Mouse (Mus musculus): Measurements from ENCODE around the gene Aldh4a1. TPM values are rescaled to one million over a fixed set of nuclear protein-coding genes. Genes with fewer than 3 reads are reported as not detected.

Gene Aldh4a1
- polyA plus RNA-seq (2016; fragmentation: Nextera tagmentation; extraction: Ambion mirVana) = 28.0 and 28.3 TPM in 2 replicates

- Histone ChIP-seq H3K36me3 (peaks cover 1% of the 10 kb centered on the region; the same call in 1 of the 2 replicates), H3K4me3 (peak within 1 kb of the TSS; percentile 71), H3K9me3 (no peaks in the 10 kb centered on the region), H3K27ac (peak within 1 kb of the TSS; percentile 95), H3K4me1 (peaks cover 20% of the 10 kb centered on the region), H3K27me3 (ENCODE audit: insufficient read depth, poor library complexity, severe bottlenecking) (peaks cover 24% of the 10 kb centered on the region)
- WGBS = under 1% methylated on average over 38 of the region's 38 CpGs
- peak; percentile 98 for DNase-seq (ENCODE audit: low spot score)
Measured at GRCm38 (mm10) chr4:139622373-139623282, at the start of gene Aldh4a1. Gene Aldh4a1, plus strand, starts transcription at chr4:139622866.

- H3K27me3 ChIP-seq (ENCODE audit: insufficient read depth, poor library complexity, severe bottlenecking) = peaks cover 17% of the 10 kb centered on the region
- H3K36me3 ChIP-seq = no peaks in the 10 kb centered on the region
- H3K9me3 ChIP-seq = no peaks in the 10 kb centered on the region; the same call in 1 of the 2 replicates
- H3K4me1 ChIP-seq = peaks cover 39% of the 10 kb centered on the region
- no peak overlapping the region for H3K4me3 ChIP-seq
- WGBS = 82% methylated on average over 12 of the region's 12 CpGs
- DNase-seq (ENCODE audit: low spot score) = no peak
- H3K27ac ChIP-seq = no peak overlapping the region
Measured at GRCm38 (mm10) chr4:139572928-139573512, 49.6 kb upstream of the Aldh4a1 start.

GRCm38 (mm10) chr4:139574156-139574798 lies 48.4 kb upstream of the Aldh4a1 start:
- Histone ChIP-seq H3K4me3 (peak overlapping the region; percentile 89), H3K27me3 (ENCODE audit: insufficient read depth, poor library complexity, severe bottlenecking) (peaks cover 6% of the 10 kb centered on the region; the same call in 1 of the 2 replicates), H3K27ac (peak overlapping the region; percentile 88), H3K9me3 (no peaks in the 10 kb centered on the region; the same call in 1 of the 2 replicates), H3K36me3 (no peaks in the 10 kb centered on the region), H3K4me1 (peaks cover 52% of the 10 kb centered on the region)
- under 1% methylated on average over 52 of the region's 52 CpGs for WGBS
- peak; percentile 100 for DNase-seq (ENCODE audit: low spot score)

DNA sequence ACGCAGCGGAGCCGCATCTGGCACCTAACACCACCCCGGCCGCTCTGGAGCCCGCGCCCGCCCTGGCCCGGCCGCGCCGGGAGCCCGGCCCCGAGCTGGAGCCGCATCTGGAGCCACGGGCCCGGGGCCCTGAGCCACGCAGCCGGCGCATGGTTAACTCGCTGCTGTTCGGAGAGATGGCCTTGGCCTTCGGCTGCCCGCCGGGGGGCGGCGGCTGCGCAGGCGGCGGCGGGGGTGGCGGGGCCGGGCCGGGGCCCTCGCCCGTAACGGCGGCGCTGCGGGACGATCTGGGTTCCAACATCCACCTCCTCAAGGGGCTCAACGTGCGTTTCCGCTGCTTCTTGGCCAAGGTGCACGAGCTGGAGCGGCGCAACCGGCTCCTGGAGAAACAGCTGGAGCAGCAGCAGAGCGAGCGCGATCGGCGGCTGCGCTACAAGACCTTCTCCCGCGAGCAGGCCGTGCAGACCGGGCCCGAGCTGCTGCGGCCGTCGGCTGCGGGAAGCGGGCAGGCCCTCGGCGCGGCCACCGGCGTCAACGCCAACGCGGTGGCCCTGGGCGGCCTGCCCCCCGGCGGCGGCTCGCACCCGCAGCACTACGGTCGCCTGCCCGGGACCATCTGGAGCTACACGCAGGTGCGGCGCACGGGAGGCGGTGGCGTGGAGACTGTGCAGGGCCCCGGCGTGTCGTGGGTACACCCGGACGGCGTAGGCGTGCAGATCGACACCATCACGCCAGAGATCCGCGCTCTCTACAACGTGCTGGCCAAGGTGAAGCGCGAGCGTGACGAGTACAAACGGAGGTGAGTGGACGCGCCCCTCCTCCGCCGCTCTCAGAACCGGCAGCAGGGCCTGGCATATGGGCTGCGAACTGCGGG lies 47.6 kb upstream of the Aldh4a1 start:
- under 1% methylated on average over 111 of the region's 111 CpGs for WGBS
- H3K36me3 ChIP-seq = no peaks in the 10 kb centered on the region
- H3K9me3 ChIP-seq = no peaks in the 10 kb centered on the region; the same call in 1 of the 2 replicates
- H3K4me1 ChIP-seq = peaks cover 59% of the 10 kb centered on the region
- peak overlapping the region; percentile 89 for H3K4me3 ChIP-seq
- peak overlapping the region; percentile 88 for H3K27ac ChIP-seq
- H3K27me3 ChIP-seq (ENCODE audit: insufficient read depth, poor library complexity, severe bottlenecking) = 0 out of 2 replicates have a peak, but pooled peaks cover 5% of the 10 kb centered on the region
- no peak for DNase-seq (ENCODE audit: low spot score)

DNA sequence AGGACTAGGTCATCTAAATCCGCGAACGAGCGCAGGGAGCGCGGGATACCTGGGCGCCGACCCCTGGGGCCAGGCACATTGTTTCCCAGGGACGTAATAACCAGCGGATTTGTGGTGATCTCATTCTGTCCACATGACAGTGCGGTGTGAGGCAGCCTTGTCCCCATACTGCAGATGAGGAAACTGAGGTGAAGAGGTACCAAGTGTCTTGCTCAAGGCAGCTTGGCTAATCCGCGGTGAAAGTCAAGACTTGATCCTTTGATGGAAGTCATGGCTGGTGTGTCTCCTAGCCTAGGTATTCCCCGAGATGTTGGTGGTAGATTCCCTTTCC lies 47.0 kb upstream of the Aldh4a1 start:
- Histone ChIP-seq H3K27ac (peak overlapping the region; percentile 88), H3K27me3 (ENCODE audit: insufficient read depth, poor library complexity, severe bottlenecking) (0 out of 2 replicates have a peak, but pooled peaks cover 5% of the 10 kb centered on the region), H3K4me3 (peak overlapping the region; percentile 89), H3K9me3 (no peaks in the 10 kb centered on the region; the same call in 1 of the 2 replicates), H3K36me3 (no peaks in the 10 kb centered on the region), H3K4me1 (peaks cover 65% of the 10 kb centered on the region)
- DNase-seq (ENCODE audit: low spot score) = no peak
- 8% methylated on average over 14 of the region's 14 CpGs for WGBS

- 0 out of 2 replicates have a peak overlapping the region, but pooled peaks have one; percentile 38 for H3K27ac ChIP-seq
- DNase-seq (ENCODE audit: low spot score) = no peak
- 48% methylated on average over 14 of the region's 14 CpGs for WGBS
- H3K4me1 ChIP-seq = peaks cover 72% of the 10 kb centered on the region
- H3K27me3 ChIP-seq (ENCODE audit: insufficient read depth, poor library complexity, severe bottlenecking) = 0 out of 2 replicates have a peak, but pooled peaks cover 5% of the 10 kb centered on the region
- no peaks in the 10 kb centered on the region; the same call in 1 of the 2 replicates for H3K9me3 ChIP-seq
- no peaks in the 10 kb centered on the region for H3K36me3 ChIP-seq
- H3K4me3 ChIP-seq = peak overlapping the region; percentile 89
Measured at GRCm38 (mm10) chr4:139576251-139576880, 46.3 kb upstream of the Aldh4a1 start.

DNA sequence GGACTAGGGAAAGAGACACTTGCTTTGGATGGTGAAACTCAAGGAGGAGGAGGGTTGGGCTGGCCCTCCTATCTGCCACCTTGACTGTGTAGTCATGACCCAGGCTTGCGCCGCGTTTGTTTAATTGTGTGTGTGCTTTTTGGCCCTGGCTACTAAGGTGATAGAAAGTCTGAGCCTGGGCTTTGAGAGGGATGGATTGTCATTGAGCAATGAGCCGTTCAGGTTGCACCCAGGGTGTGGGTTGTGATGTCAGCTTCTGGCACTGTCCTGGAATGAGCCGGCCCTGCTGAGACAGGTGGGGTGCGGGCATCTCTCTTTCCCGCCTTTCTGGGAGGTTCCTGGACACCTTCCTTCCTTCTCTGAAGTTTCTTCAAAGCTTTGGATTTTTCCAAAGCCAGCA lies 45.7 kb upstream of the Aldh4a1 start:
- Histone ChIP-seq H3K4me1 (peaks cover 79% of the 10 kb centered on the region), H3K27me3 (ENCODE audit: insufficient read depth, poor library complexity, severe bottlenecking) (0 out of 2 replicates have a peak, but pooled peaks cover 5% of the 10 kb centered on the region), H3K36me3 (no peaks in the 10 kb centered on the region), H3K4me3 (peak overlapping the region; percentile 89), H3K9me3 (no peaks in the 10 kb centered on the region; the same call in 1 of the 2 replicates), H3K27ac (peak overlapping the region; percentile 38; the same call in 1 of the 2 replicates)
- 81% methylated on average over 7 of the region's 7 CpGs for WGBS
- no peak for DNase-seq (ENCODE audit: low spot score)

DNA sequence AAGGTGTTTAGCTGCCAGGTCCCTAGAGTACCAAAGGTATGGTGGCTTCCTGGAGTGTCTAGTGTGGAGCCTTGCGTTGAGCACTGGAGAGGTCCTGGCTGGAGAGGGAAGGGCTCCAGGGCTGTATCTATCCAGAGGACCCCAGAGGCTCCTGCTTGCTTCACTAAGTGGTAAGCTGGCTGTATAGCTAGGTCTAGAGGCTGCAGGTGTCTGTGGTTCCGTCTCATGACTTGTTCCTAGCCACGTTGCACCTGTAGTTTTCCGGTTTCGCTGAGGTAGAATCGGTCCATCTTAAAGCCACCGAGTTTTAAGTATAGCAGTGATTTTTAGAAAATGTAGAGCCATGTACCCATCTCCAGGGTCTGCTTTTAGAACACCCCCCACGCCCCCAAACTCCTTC lies 44.3 kb upstream of the Aldh4a1 start:
- Histone ChIP-seq H3K4me1 (peaks cover 93% of the 10 kb centered on the region), H3K27me3 (ENCODE audit: insufficient read depth, poor library complexity, severe bottlenecking) (no peaks in the 10 kb centered on the region), H3K4me3 (0 out of 2 replicates have a peak overlapping the region, but pooled peaks have one; percentile 15), H3K27ac (peak overlapping the region; percentile 96; the same call in 1 of the 2 replicates), H3K9me3 (no peaks in the 10 kb centered on the region; the same call in 1 of the 2 replicates), H3K36me3 (no peaks in the 10 kb centered on the region)
- DNase-seq (ENCODE audit: low spot score) = no peak
- whole genome bisulfite sequencing = 81% methylated on average over 8 of the region's 8 CpGs

DNA sequence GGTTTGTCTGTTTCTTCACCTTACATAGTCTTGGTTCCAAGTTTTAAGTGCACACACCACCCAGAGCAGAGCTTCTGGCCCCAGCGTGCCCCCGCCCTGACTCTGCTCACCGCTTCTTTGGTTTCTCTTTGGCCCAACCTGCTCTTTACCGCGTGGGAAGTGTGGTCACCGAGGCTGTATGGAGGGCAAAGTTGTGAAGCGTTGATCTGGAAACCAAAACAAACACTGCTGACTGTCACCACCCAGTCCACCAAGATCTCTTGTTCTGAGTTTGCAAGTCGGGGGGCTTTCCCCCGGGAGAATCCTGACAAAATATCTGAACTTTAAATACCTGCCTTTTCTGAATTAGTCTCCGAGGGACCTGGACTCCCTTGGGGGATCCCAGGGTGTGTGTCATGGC lies 43.7 kb upstream of the Aldh4a1 start:
- Histone ChIP-seq H3K9me3 (no peaks in the 10 kb centered on the region; the same call in 1 of the 2 replicates), H3K4me3 (0 out of 2 replicates have a peak overlapping the region, but pooled peaks have one; percentile 15), H3K27ac (peak overlapping the region; percentile 96), H3K4me1 (peaks cover 93% of the 10 kb centered on the region), H3K36me3 (no peaks in the 10 kb centered on the region), H3K27me3 (ENCODE audit: insufficient read depth, poor library complexity, severe bottlenecking) (no peaks in the 10 kb centered on the region)
- WGBS = 40% methylated on average over 10 of the region's 10 CpGs
- no peak for DNase-seq (ENCODE audit: low spot score)

GRCm38 (mm10) chr4:139579466-139579865 lies 43.2 kb upstream of the Aldh4a1 start:
- no peak for DNase-seq (ENCODE audit: low spot score)
- H3K36me3 ChIP-seq = no peaks in the 10 kb centered on the region
- H3K4me1 ChIP-seq = peaks cover 93% of the 10 kb centered on the region
- H3K27me3 ChIP-seq (ENCODE audit: insufficient read depth, poor library complexity, severe bottlenecking) = no peaks in the 10 kb centered on the region
- H3K9me3 ChIP-seq = no peaks in the 10 kb centered on the region; the same call in 1 of the 2 replicates
- WGBS = 56% methylated on average over 6 of the region's 6 CpGs
- 0 out of 2 replicates have a peak overlapping the region, but pooled peaks have one; percentile 15 for H3K4me3 ChIP-seq
- H3K27ac ChIP-seq = peak overlapping the region; percentile 96

GRCm38 (mm10) chr4:139580663-139581336 lies 41.9 kb upstream of the Aldh4a1 start:
- WGBS = 9% methylated on average over 15 of the region's 15 CpGs
- no peaks in the 10 kb centered on the region for H3K27me3 ChIP-seq (ENCODE audit: insufficient read depth, poor library complexity, severe bottlenecking)
- peak overlapping the region; percentile 96 for H3K27ac ChIP-seq
- H3K36me3 ChIP-seq = no peaks in the 10 kb centered on the region
- peaks cover 97% of the 10 kb centered on the region for H3K4me1 ChIP-seq
- H3K9me3 ChIP-seq = no peaks in the 10 kb centered on the region
- no peak for DNase-seq (ENCODE audit: low spot score)
- peak overlapping the region; percentile 48 for H3K4me3 ChIP-seq
